Comparison of ENCODE assay signal across 28 mouse cellular contexts in the genomic region with DNA sequence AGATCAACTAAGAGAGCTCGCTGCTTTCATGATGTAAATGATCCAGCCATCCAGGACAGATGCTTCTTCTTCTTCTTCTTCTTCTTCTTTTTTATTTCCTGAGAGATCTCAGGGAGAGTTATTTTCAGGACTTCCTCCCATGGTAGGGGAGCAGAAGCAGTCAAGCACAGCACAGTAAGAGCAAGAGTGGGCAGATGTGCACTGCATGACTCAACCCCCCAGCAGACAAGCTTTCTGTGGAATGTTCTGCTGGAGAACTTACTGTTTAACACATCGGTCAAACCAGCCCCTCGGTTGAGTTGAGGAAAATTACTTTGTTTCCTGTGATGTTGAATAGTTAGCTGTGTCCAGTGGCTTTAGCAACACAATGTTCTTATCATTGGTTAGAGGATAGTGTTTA.
DNase-seq lines count a peak whose midpoint lies in the region; ATAC-seq and TF ChIP-seq lines count a peak whose summit lies in the region.
"Had no signal": no experiment of that assay in that cellular context is flagged by ENCODE, and none has a peak within 500 bp of the region (broad histone marks: within the 10 kb centered on the region; RNA-seq: fewer than 3 reads in every experiment).

No protein-coding gene starts in this region.

- DNase-seq in frontal cortex, postnatal 25 days (ENCODE audit: low spot score in 2 of 2), result no peak
- peak in 1 of 2 experiments; percentile 16 for DNase-seq in left cerebral cortex, adult 2 months (ENCODE audit: extremely low spot score in 1 of 2, low spot score in 2 of 2)
- DNase-seq in left cerebral cortex, postnatal 4 days, result no peak
- no peak for DNase-seq in G1E (ENCODE audit: low spot score)
- no peak for DNase-seq in urinary bladder, postnatal 36 days (ENCODE audit: low spot score in 2 of 2)
- no peak for DNase-seq in cerebellum, postnatal 25 days
- DNase-seq: adrenal gland, adult 8-10 months; cerebellum, adult 11 months; cerebellum, adult 9-10 months; embryo, embryonic 11 days; heart, postnatal 14 days; kidney, adult 11 months; kidney, postnatal 14 days; spleen, adult 18-20 months; thymus, adult 18-20 months; thymus, postnatal 25 days had no signal

- no peak for TF ChIP-seq POLR2A in olfactory bulb, adult 2 months (IDR thresholded peaks at IDR 0.05; ENCODE audit: insufficient read depth, low read depth, low read length)

- no peaks in the 10 kb centered on the region for H3K4me1 ChIP-seq in G1E (ENCODE audit: insufficient read depth, low read depth, low read length)
- H3K4me1 ChIP-seq in olfactory bulb, adult 2 months (ENCODE audit: control insufficient read depth, insufficient read depth, low read length), result no peaks in the 10 kb centered on the region
- H3K4me1 ChIP-seq: embryonic facial prominence, embryonic 12.5 days; hindbrain, embryonic 10.5 days; hindbrain, embryonic 15.5 days; limb, embryonic 13.5 days; lung, embryonic 15.5 days; midbrain, embryonic 10.5 days; midbrain, embryonic 15.5 days; neural tube, embryonic 15.5 days had no signal

- no peak overlapping the region for H3K4me3 ChIP-seq in left cerebral cortex, adult 2 months
- H3K4me3 ChIP-seq in G1E (ENCODE audit: low read depth, low read length), result no peak overlapping the region
- H3K4me3 ChIP-seq in olfactory bulb, adult 2 months (ENCODE audit: insufficient read depth, low read depth, low read length), result no peak overlapping the region
- H3K4me3 ChIP-seq: embryonic facial prominence, embryonic 12.5 days; hindbrain, embryonic 10.5 days; hindbrain, embryonic 15.5 days; limb, embryonic 13.5 days; lung, embryonic 15.5 days; midbrain, embryonic 10.5 days; midbrain, embryonic 15.5 days; neural tube, embryonic 15.5 days had no signal

- H3K9me3 ChIP-seq in G1E (replicated peaks), result no peaks in the 10 kb centered on the region
- H3K9me3 ChIP-seq: embryonic facial prominence, embryonic 12.5 days; hindbrain, embryonic 10.5 days; hindbrain, embryonic 15.5 days; limb, embryonic 13.5 days; lung, embryonic 15.5 days; midbrain, embryonic 10.5 days; midbrain, embryonic 15.5 days; neural tube, embryonic 15.5 days had no signal

- TF ChIP-seq CTCF in left cerebral cortex, adult 2 months (IDR thresholded peaks at IDR 0.05), result no peak
- no peak for TF ChIP-seq CTCF in G1E (IDR thresholded peaks at IDR 0.05; ENCODE audit: low read depth, low read length)
- TF ChIP-seq CTCF in olfactory bulb, adult 2 months (IDR thresholded peaks at IDR 0.05; ENCODE audit: insufficient read depth, low read depth, low read length), result no peak

- intact Hi-C loops in left cerebral cortex, adult 2 months (cut with DNase I), result no loop called here
- intact Hi-C loops in left cerebral cortex, postnatal 4 days (cut with DNase I), result no loop called here

- H3K36me3 ChIP-seq in G1E (replicated peaks), result no peaks in the 10 kb centered on the region
- H3K36me3 ChIP-seq: embryonic facial prominence, embryonic 12.5 days; hindbrain, embryonic 10.5 days; hindbrain, embryonic 15.5 days; limb, embryonic 13.5 days; lung, embryonic 15.5 days; midbrain, embryonic 10.5 days; midbrain, embryonic 15.5 days; neural tube, embryonic 15.5 days had no signal

- no peaks in the 10 kb centered on the region for H3K27me3 ChIP-seq in G1E (ENCODE audit: insufficient read depth, low read length)
- H3K27me3 ChIP-seq: embryonic facial prominence, embryonic 12.5 days; hindbrain, embryonic 15.5 days; limb, embryonic 13.5 days; lung, embryonic 15.5 days; midbrain, embryonic 15.5 days; neural tube, embryonic 15.5 days had no signal

- ATAC-seq in frontal cortex, adult (ENCODE audit: low TSS enrichment), result peak; percentile 99
- peak; percentile 40; the same call in 1 of the 2 replicates for ATAC-seq in G1E (ENCODE audit: extremely low read depth, insufficient number of reproducible peaks, low FRiP score, poor library complexity, severe bottlenecking)
- ATAC-seq: forebrain, embryonic 16.5 days; inflammation-experienced regulatory T-cells, adult 6 months; midbrain, embryonic 15.5 days had no signal

- 48% methylated on average over 3 of the region's 3 CpGs for WGBS in olfactory bulb, adult 2 months

- peak overlapping the region; percentile 71; the same call in 1 of the 2 replicates for H3K27ac ChIP-seq in left cerebral cortex, adult 2 months
- peak overlapping the region; percentile 13; the same call in 1 of the 2 replicates for H3K27ac ChIP-seq in olfactory bulb, adult 2 months (ENCODE audit: insufficient read depth, low read depth, low read length)
- H3K27ac ChIP-seq: embryonic facial prominence, embryonic 12.5 days; hindbrain, embryonic 10.5 days; hindbrain, embryonic 15.5 days; limb, embryonic 13.5 days; lung, embryonic 15.5 days; midbrain, embryonic 10.5 days; midbrain, embryonic 15.5 days; neural tube, embryonic 15.5 days had no signal
